Mouse (Mus musculus) gastrocnemius, adult 8-10 months (tissue): ENCODE results near the gene Upf1. TPM values are rescaled to one million over a fixed set of nuclear protein-coding genes. Genes with fewer than 3 reads are reported as not detected.

Experiments used
- DNase-seq, 2 experiments: peaks; one replicate each; pipeline ENCODE4 v3.0.0; 2022; ENCODE audit warnings: low spot score in 2 of 2
- total RNA-seq, 4 experiments: library from RNA; stranded (reverse); gene quantifications; 2 replicates each; pipeline ENCODE4 v1.2.4; 2022

Gene Upf1
- total RNA-seq, 4 experiments from 2014 or later, result 29.7 to 32.7 (median 30.8) TPM

GRCm38 (mm10) chr8:70360769-70361168 lies 7.7 kb upstream of the Upf1 start:
- DNase-seq, result no peak

GRCm38 (mm10) chr8:70359411-70359810 lies 6.3 kb upstream of the Upf1 start:
- DNase-seq, result peak; percentile 51 to 78

- DNase-seq, result no peak
These were observed 3.0 kb upstream of the Upf1 start for GRCm38 (mm10) chr8:70356111-70356510.

GRCm38 (mm10) chr8:70354004-70354403 lies 926 bp upstream of the Upf1 start:
- no peak for DNase-seq

GRCm38 (mm10) chr8:70352657-70353151 lies 374 bp downstream of the Upf1 start:
- DNase-seq, result no peak

DNA sequence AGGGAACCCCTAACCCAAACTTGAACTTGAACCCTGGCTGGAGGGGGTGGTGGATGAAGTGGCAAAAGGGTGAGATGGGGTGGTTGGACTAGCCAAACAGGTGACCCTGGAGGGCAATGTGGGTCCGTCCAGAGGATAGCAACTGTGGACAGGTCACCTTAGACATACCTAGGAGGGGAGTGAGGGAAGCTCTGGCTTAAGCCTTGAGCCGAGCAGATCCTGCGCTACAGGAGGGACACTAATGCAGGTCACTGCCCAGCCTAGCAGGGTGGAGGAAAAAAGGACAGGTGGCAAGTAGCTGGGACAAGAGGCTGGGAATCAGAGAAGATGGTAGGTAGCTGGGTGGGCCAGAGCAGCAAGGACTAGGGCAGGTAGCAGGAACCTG lies 1.1 kb downstream of the Upf1 start:
- DNase-seq, result no peak

GRCm38 (mm10) chr8:70351035-70351999 lies 1.8 kb downstream of the Upf1 start:
- DNase-seq, result no peak

- DNase-seq, result no peak
These were observed 5.1 kb downstream of the Upf1 start for GRCm38 (mm10) chr8:70347860-70348420.

GRCm38 (mm10) chr8:70347443-70347842 lies 5.6 kb downstream of the Upf1 start:
- no peak for DNase-seq

DNA sequence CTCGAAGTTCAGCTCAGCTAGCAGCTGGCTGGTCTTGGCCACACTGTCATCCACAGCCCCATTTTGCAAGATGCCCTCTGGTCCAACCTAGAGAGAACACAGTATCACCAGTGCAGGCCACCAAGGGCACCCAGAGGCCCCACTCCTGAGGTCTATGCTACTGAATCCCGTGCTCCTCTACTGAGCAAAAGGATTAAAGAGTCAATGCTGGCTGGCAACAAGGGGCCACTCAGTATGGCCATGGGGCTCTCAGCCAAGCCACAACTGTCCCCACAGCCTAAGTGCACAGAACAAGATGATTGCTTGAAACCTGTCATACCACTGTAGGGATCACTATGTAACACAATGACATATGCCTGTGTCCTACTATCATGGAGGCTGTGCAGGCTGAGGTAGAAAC lies 8.8 kb downstream of the Upf1 start:
- no peak for DNase-seq

GRCm38 (mm10) chr8:70343696-70344095 lies 9.4 kb downstream of the Upf1 start:
- no peak for DNase-seq

GRCm38 (mm10) chr8:70343076-70343475 lies 10.0 kb downstream of the Upf1 start:
- DNase-seq, result no peak

- no peak for DNase-seq
These were observed 11.1 kb downstream of the Upf1 start for GRCm38 (mm10) chr8:70342007-70342406.

DNA sequence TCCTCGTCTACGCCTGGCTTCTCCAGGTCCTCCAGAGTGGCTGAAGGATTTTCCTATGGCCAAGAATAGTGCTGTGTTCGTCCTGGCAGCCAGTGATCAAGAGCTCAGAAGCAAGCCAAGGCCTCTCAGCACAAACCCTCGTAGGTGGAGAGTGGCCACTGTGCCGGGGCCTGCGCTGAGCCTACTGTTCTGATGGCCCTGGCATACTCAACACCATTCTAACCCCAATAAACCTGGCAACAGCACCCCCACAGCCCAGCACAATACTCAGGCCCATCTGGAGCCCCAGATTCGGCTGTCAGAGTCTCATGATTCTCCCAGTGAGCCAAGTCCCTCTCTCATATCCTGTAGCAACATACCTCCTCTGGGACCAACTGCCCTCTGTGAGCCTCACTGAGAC lies 12.4 kb downstream of the Upf1 start:
- DNase-seq, result no peak

- no peak for DNase-seq
These were observed 14.1 kb downstream of the Upf1 start for GRCm38 (mm10) chr8:70338931-70339330.

GRCm38 (mm10) chr8:70332878-70333202 lies 20.2 kb downstream of the Upf1 start:
- no peak for DNase-seq

- peak; percentile 38 to 59 for DNase-seq
These were observed 20.8 kb downstream of the Upf1 start for GRCm38 (mm10) chr8:70332070-70332877.

GRCm38 (mm10) chr8:70331526-70331925 lies 21.6 kb downstream of the Upf1 start:
- DNase-seq, result no peak

GRCm38 (mm10) chr8:70330741-70331364 lies 22.2 kb downstream of the Upf1 start:
- no peak for DNase-seq

GRCm38 (mm10) chr8:70329835-70330740 lies 23.0 kb downstream of the Upf1 start:
- no peak for DNase-seq
